Mouse (Mus musculus) kidney, adult 2 months (tissue): ENCODE results near the gene Rrp7a.

Source experiments
- CTCF ChIP-seq: fragments of 200-500 bp; conservative IDR thresholded peaks from 2 replicates; pipeline ENCODE4 v1.5.1; 2011; ENCODE audit warnings: low read depth, mild to moderate bottlenecking, control low read depth, low read length, moderate library complexity, mixed read lengths; ENCODE audit not compliant: insufficient read depth, insufficient read length
- POLR2A ChIP-seq: fragments of 200-500 bp; IDR thresholded peaks from one replicate; pipeline ENCODE4 v1.6.1; 2011; ENCODE audit warnings: low read depth, low read length, control low read depth

DNA sequence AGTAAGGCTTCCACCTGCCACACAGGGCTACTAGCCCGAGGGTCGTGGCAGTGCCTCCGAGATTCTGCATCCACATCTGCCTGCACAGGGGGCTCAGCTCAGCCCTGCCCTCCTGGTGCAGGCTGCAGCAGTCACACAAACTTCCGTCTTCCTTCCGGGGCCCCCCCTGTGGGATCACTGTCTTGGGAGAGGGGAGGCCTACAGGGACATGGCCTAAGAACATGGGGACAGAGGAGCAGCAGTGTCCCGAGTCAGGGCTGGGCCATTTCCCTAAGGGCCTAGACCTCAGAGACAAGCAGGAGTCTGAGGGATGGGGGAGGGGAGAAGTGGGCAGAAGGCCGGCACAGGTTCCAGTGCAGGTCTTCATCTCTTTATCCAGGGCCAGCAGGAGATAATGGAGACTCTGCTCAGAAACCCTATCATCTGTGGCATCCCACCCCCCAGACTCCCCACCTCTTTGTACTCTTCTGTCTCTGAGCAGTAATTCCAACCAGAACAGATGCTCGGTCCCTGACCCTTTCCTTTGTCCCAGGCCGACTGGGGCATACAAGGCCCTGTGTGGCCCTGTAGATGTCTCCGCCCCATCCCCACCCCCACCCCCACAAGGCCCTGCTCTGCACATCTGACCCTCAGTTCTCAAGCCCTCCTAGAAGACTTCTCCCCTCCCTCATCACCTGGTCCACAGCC is 38.6 kb upstream of the Rrp7a start:
- TF ChIP-seq CTCF = no peak
- no peak for TF ChIP-seq POLR2A
